Comparison of ENCODE assay signal across 14 mouse cellular contexts in genomic region chr2:144264398-144265119, GRCm38 (mm10). TPM values are rescaled to one million over a fixed set of nuclear protein-coding genes. Genes with fewer than 3 reads are reported as not detected.
DNase-seq lines count a peak whose midpoint lies in the region; TF ChIP-seq lines count a peak whose summit lies in the region.
"Had no signal": no experiment of that assay in that cellular context is flagged by ENCODE, and none has a peak within 500 bp of the region (broad histone marks: within the 10 kb centered on the region; RNA-seq: fewer than 3 reads in every experiment).

No protein-coding gene starts in this region.

- in situ Hi-C loops in ES-E14 (cut with MboI; ENCODE audit: low sequenced_read_pairs in 2 of 2, unreplicated experiment in 2 of 2): no loop called here

- H3K79me2 ChIP-seq in macrophage (ENCODE audit: inconsistent target): peaks cover 99% of the 10 kb centered on the region

- H3K27ac ChIP-seq in ES-E14 (ENCODE audit: insufficient read depth, low read depth, low read length, poor library complexity, severe bottlenecking) (no peak overlapping the region), macrophage (peak overlapping the region; percentile 96)
- H3K27ac ChIP-seq: hindbrain, embryonic 13.5 days had no signal

- peak; percentile 54 for DNase-seq in kidney, adult 11 months
- no peak for DNase-seq in kidney, postnatal 10 days
- no peak for DNase-seq in ES-E14 (ENCODE audit: low read depth, low spot score)
- DNase-seq in kidney, adult 9 months: peak; percentile 81
- no peak for DNase-seq in testis, postnatal 10 days (ENCODE audit: low spot score)
- no peak for DNase-seq in embryo, embryonic 9.5 days (ENCODE audit: extremely low spot score)
- DNase-seq in adrenal gland, adult 18-20 months (ENCODE audit: low spot score in 2 of 2): no peak
- DNase-seq: adrenal gland, postnatal 14 days; cerebellum, adult 9-11 months; gastrocnemius, postnatal 36 days; lung, postnatal 14 days had no signal

- H3K4me1 ChIP-seq in ES-E14 (ENCODE audit: control insufficient read depth in 2 of 2, insufficient read depth in 2 of 2, low read length in 2 of 2, poor library complexity in 1 of 2): peaks cover 0 to 6% of the 10 kb centered on the region in 2 experiments; a peak in 2 of 4 replicates

- peak overlapping the region; percentile 2 to 36; a peak in 3 of 4 replicates for H3K4me3 ChIP-seq in ES-E14 (ENCODE audit: insufficient read depth in 1 of 2, low read depth in 1 of 2, low read length in 2 of 2, poor library complexity in 1 of 2, severe bottlenecking in 1 of 2)
- H3K4me3 ChIP-seq in macrophage (ENCODE audit: inconsistent target): no peak overlapping the region
- H3K4me3 ChIP-seq: erythroblast, embryonic 14.5 days; hindbrain, embryonic 13.5 days had no signal

- H3K9me3 ChIP-seq in ES-E14 (ENCODE audit: control insufficient read depth, insufficient read depth, low read depth, low read length): no peaks in the 10 kb centered on the region
- H3K9me3 ChIP-seq: hindbrain, embryonic 13.5 days had no signal

- H3K36me3 ChIP-seq in ES-E14 (ENCODE audit: control insufficient read depth, insufficient read depth, low read length, poor library complexity, severe bottlenecking) (peaks cover 36% of the 10 kb centered on the region), macrophage (ENCODE audit: inconsistent target) (peaks cover 19% of the 10 kb centered on the region; the same call in 1 of the 2 replicates)

- peak overlapping the region; percentile 55; the same call in 1 of the 2 replicates for H3K9ac ChIP-seq in ES-E14 (ENCODE audit: insufficient read depth, low read depth, low read length, poor library complexity, severe bottlenecking)
- H3K9ac ChIP-seq: hindbrain, embryonic 13.5 days had no signal

- 7% methylated on average over 4 of the region's 5 CpGs for WGBS in macrophage (ENCODE audit: missing documents)

TF ChIP-seq in ES-E14, 5 proteins besides CTCF, POLR2A, EP300 and RAD21:
- TF ChIP-seq HCFC1 (IDR thresholded peaks at IDR 0.05; ENCODE audit: borderline replicate concordance, insufficient read depth, low read length) (no peak), CHD2 (IDR thresholded peaks at IDR 0.05; ENCODE audit: low read depth, low read length) (no peak), ZNF384 (IDR thresholded peaks at IDR 0.05; ENCODE audit: low read depth, low read length) (no peak), MAFK (IDR thresholded peaks at IDR 0.05; ENCODE audit: insufficient read depth, low read depth, low read length) (no peak), ZC3H11A (IDR thresholded peaks at IDR 0.05; ENCODE audit: borderline replicate concordance, low read depth, low read length) (no peak)
TF ChIP-seq in ES-E14: peak in this region for 0.

RNA-seq across cellular contexts. Expression of gene Mgme1, which starts 5.9 kb away (rescaled TPM):
- total RNA-seq in ES-E14 (2012; rRNA removed): 19.5 and 22.4 TPM in 2 replicates
- 10 to 100 TPM in 1 of 26 experiments, 1 to 10 TPM in 25; 1.1 to 10.1 (median 3.2) TPM for total RNA-seq in macrophage (2018; cell fraction: chromatin; rRNA removed)
- total RNA-seq in macrophage (2018; cell fraction: cytosol; rRNA removed): 1 to 10 TPM; 2.1 to 9.7 (median 7.2) TPM
- total RNA-seq in macrophage (2018; cell fraction: nucleus; rRNA removed): 10 to 100 TPM in 3 of 26 experiments, 1 to 10 TPM in 23; 2.3 to 11.6 (median 5.4) TPM
- 6.5 to 9.0 TPM (median 8.4 TPM) in 3 replicates for polyA plus RNA-seq in macrophage (2018)
- 10 to 100 TPM; 23.2 to 23.7 TPM for total RNA-seq in adrenal gland, adult 18-20 months (2021)

RNA-seq across cellular contexts. Expression of gene Snx5, which starts 6.1 kb away (rescaled TPM):
- total RNA-seq in ES-E14 (2012; rRNA removed): 184 and 236 TPM in 2 replicates
- 1,000 to 10,000 TPM in 9 of 26 experiments, 100 to 1,000 TPM in 17; 133 to 1,527 (median 536) TPM for total RNA-seq in macrophage (2018; cell fraction: chromatin; rRNA removed)
- total RNA-seq in macrophage (2018; cell fraction: cytosol; rRNA removed): 100 to 1,000 TPM; 263 to 703 (median 483) TPM
- total RNA-seq in macrophage (2018; cell fraction: nucleus; rRNA removed): 100 to 1,000 TPM; 172 to 865 (median 371) TPM
- polyA plus RNA-seq in macrophage (2018): 614 to 688 TPM (median 618 TPM) in 3 replicates
- 10 to 100 TPM; 82.1 to 86.4 TPM for total RNA-seq in adrenal gland, adult 18-20 months (2021)

Comparison
In these comparisons a context has a peak if more than half of its experiments do, and no peak if none do; other contexts are left out.
1. DNase-seq: peak in kidney, adult 11 months (single experiment) and kidney, adult 9 months (single experiment); none in kidney, postnatal 10 days (single experiment), ES-E14 (single experiment), testis, postnatal 10 days (single experiment), embryo, embryonic 9.5 days (single experiment) and adrenal gland, adult 18-20 months (0 of 2).